Mouse (Mus musculus) forebrain, embryonic 14.5 days (tissue): ENCODE measurements around the gene Uqcr11. TPM values are rescaled to one million over a fixed set of nuclear protein-coding genes. Genes with fewer than 3 reads are reported as not detected.

Experiments
- ATAC-seq: fragments of 200-750 bp; cut with Nextera tagmentation; 2 replicates; pipeline ENCODE4 v1.8.0; 2017; ENCODE audit warnings: mild to moderate bottlenecking, moderate library complexity
- DNase-seq: peaks from one replicate; pipeline ENCODE4 v3.0.0-alpha.2; 2015; ENCODE audit warnings: low spot score
- H3K27ac ChIP-seq: fragments of 300-500 bp; sonication (generic); 2 replicates; pipeline ENCODE4 v1.5.1; 2014; ENCODE audit warnings: low read depth, mild to moderate bottlenecking, control low read depth, low read length, moderate library complexity
- H3K27me3 ChIP-seq: fragments of 300-500 bp; sonication (generic); replicated peaks from 2 replicates; pipeline ENCODE4 v1.6.1; 2014; ENCODE audit warnings: low read length, control low read depth, mixed read lengths; ENCODE audit not compliant: control insufficient read depth, insufficient read depth
- H3K36me3 ChIP-seq: fragments of 300-500 bp; sonication (generic); 2 replicates; pipeline ENCODE4 v1.6.1; 2014; ENCODE audit warnings: low read length, control low read depth; ENCODE audit not compliant: control insufficient read depth, insufficient read depth
- H3K4me1 ChIP-seq: fragments of 300-500 bp; sonication (generic); 2 replicates; pipeline ENCODE4 v1.6.1; 2014; ENCODE audit warnings: antibody characterized with exemption, low read length, control low read depth; ENCODE audit not compliant: control insufficient read depth, insufficient read depth
- H3K4me2 ChIP-seq: fragments of 300-500 bp; sonication (generic); 2 replicates; pipeline ENCODE4 v1.6.1; 2014; ENCODE audit warnings: mild to moderate bottlenecking, control low read depth, low read length
- H3K4me3 ChIP-seq: fragments of 300-500 bp; sonication (generic); 2 replicates; pipeline ENCODE4 v1.5.1; 2014; ENCODE audit warnings: low read depth, low read length, control low read depth
- H3K9ac ChIP-seq: fragments of 300-500 bp; sonication (generic); 2 replicates; pipeline ENCODE4 v1.6.1; 2014; ENCODE audit warnings: mild to moderate bottlenecking, low read length, control low read depth, moderate library complexity
- H3K9me3 ChIP-seq: fragments of 300-500 bp; sonication (generic); replicated peaks from 2 replicates; pipeline ENCODE4 v1.6.1; 2016; ENCODE audit warnings: low read length, control low read depth, mixed read lengths; ENCODE audit not compliant: control insufficient read depth
- WGBS: fragments of 180-500 bp; shearing (Covaris S2); extraction: QIAGEN DNeasy Blood & Tissue Kit; methylation state at CpG from one replicate; pipeline ENCODE4 v1.1.7; 2014; 5-methylcytosine and 5-hydroxymethylcytosine counted together
- polyA plus RNA-seq: library from polyadenylated mRNA; unstranded; fragments of >200 nt; fragmentation: Nextera tagmentation; extraction: Ambion mirVana; gene quantifications from 2 replicates; pipeline ENCODE4 v1.2.1, GENCODE M21; 2014

Gene Uqcr11
- polyA plus RNA-seq, 1 experiment from 2014 or later, result 893 TPM

DNA sequence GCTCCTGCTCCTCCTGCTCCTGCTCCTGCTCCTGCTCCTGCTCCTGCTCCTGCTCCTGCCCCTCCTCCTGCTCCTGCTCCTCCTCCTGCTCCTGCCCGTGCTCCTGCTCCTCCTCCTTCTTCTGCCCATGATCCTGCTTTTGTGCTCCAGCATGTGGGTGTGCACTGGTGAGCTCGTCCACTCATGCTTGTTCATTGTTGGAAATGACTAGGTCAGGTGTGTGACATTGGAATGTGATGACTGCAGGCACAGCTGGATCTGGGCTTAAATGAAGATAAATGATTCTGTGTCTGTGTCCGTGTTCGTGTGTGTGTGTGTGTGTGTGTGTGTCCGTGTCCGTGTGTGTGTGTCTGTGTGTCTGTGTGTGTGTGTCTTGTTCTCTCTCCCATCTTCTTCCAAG, 38.2 kb downstream of the Uqcr11 start:
- ATAC-seq (no peak), DNase-seq (no peak)
- no peak overlapping the region for H3K9ac ChIP-seq
- H3K4me3 ChIP-seq, result no peak overlapping the region
- whole genome bisulfite sequencing, result 89% methylated on average over 6 of the region's 6 CpGs
- H3K27me3 ChIP-seq, result no peaks in the 10 kb centered on the region
- H3K4me1 ChIP-seq, result peaks cover 8% of the 10 kb centered on the region; the same call in 1 of the 2 replicates
- H3K27ac ChIP-seq, result no peak overlapping the region
- no peaks in the 10 kb centered on the region for H3K36me3 ChIP-seq
- no peaks in the 10 kb centered on the region for H3K9me3 ChIP-seq
- no peak overlapping the region for H3K4me2 ChIP-seq

GRCm38 (mm10) chr10:80367954-80368353, 38.7 kb downstream of the Uqcr11 start:
- H3K9ac ChIP-seq, result no peak overlapping the region
- peaks cover 8% of the 10 kb centered on the region; the same call in 1 of the 2 replicates for H3K4me1 ChIP-seq
- H3K36me3 ChIP-seq, result no peaks in the 10 kb centered on the region
- DNase-seq, result no peak
- no peak overlapping the region for H3K27ac ChIP-seq
- no peaks in the 10 kb centered on the region for H3K9me3 ChIP-seq
- no peaks in the 10 kb centered on the region for H3K27me3 ChIP-seq
- ATAC-seq, result no peak
- 52% methylated on average over 5 of the region's 5 CpGs for WGBS
- H3K4me2 ChIP-seq, result no peak overlapping the region
- no peak overlapping the region for H3K4me3 ChIP-seq

DNA sequence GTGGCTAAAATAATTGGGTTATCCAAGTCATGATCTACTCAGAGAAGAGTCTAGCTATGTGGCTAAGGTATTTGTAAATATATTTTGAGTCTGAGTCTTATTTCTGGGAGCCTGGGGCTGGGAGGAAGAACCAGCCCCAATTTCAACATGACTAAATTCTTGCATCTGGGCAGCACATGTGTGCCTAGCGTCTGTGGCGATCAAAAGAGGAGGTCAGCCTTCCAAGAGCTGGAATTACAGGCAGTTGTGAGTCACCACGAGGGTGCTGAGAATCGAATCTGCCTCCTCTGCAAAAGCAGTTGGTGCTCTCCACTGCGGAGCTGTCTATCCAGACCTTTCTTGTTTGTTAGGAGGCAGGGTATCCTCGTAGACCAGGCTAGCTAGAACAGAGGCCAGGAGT, 40.9 kb downstream of the Uqcr11 start:
- Histone ChIP-seq H3K36me3 (no peaks in the 10 kb centered on the region), H3K4me3 (no peak overlapping the region), H3K4me1 (peaks cover 2% of the 10 kb centered on the region; the same call in 1 of the 2 replicates), H3K27ac (no peak overlapping the region), H3K9ac (no peak overlapping the region), H3K4me2 (no peak overlapping the region), H3K9me3 (no peaks in the 10 kb centered on the region), H3K27me3 (no peaks in the 10 kb centered on the region)
- WGBS, result 69% methylated on average over 6 of the region's 6 CpGs
- no peak for ATAC-seq
- DNase-seq, result no peak

- no peaks in the 10 kb centered on the region for H3K36me3 ChIP-seq
Observed at GRCm38 (mm10) chr10:80363734-80364133, 42.9 kb downstream of the Uqcr11 start.

DNA sequence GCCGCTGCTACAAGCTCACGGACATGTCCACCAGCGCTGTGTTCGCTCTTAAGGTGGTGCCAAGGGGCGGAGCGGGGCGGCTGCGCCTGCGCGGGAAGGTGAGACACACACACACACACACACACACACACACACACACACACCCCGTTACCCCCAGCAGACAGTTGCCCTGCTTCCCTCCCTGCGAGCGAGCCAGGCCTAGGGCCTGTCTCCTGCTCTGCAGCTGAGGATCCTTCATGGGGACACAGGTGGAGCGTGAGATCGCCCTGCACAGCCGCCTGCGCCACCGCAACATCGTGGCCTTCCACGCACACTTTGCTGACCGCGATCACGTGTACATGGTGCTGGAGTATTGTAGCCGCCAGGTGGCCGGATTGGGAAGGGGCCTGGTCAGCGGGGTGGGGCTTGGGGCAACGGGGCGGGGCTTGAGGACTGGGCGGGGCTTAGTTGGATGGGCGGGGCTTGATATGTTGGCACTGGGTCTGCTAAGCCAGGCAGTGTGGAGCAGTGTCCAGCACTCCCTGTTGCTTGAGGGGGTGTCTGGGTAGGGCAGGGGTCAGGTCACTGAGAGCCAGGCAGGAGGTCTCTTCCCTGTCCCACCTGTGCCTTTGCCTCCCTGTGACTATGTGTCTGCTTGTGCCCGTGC, 48.5 kb downstream of the Uqcr11 start:
- Histone ChIP-seq H3K4me3 (peak overlapping the region; percentile 15; the same call in 1 of the 2 replicates), H3K4me1 (no peaks in the 10 kb centered on the region), H3K9me3 (no peaks in the 10 kb centered on the region), H3K4me2 (peak overlapping the region; percentile 37), H3K36me3 (no peaks in the 10 kb centered on the region), H3K27me3 (peaks cover 57% of the 10 kb centered on the region), H3K27ac (no peak overlapping the region), H3K9ac (no peak overlapping the region)
- ATAC-seq, result peak; percentile 43
- WGBS, result 6% methylated on average over 31 of the region's 31 CpGs
- DNase-seq, result no peak

More at GRCm38 (mm10) chr10:80363734-80364133, 42.9 kb downstream of the Uqcr11 start:
- ATAC-seq (no peak), DNase-seq (no peak)
- WGBS, result 32% methylated on average over 6 of the region's 6 CpGs
- no peak overlapping the region for H3K9ac ChIP-seq
- H3K9me3 ChIP-seq, result no peaks in the 10 kb centered on the region
- H3K4me1 ChIP-seq, result peaks cover 2% of the 10 kb centered on the region; the same call in 1 of the 2 replicates
- no peak overlapping the region for H3K4me2 ChIP-seq
- H3K27me3 ChIP-seq, result peaks cover 4% of the 10 kb centered on the region; the same call in 1 of the 2 replicates
- H3K27ac ChIP-seq, result no peak overlapping the region
- H3K4me3 ChIP-seq, result no peak overlapping the region

DNA sequence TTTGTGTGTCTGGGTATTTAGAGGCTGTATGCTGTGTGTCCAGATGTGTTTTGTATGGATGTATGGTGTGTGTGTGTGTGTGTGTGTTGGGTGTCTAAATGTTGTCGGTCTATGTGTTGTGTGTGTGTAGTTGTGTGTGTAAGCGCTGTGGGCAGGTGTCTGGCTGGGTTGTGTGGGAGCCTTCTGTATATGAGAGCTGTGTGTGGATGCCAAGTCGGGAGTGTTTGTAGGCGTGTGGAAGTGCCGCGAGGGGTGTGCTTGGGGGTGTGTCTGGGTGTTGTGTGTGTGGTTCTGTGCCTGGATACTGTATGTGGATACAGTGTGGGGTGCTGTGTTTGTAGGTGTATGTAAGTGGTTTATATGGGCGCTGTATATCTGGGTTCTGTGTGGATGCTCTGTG, 49.3 kb downstream of the Uqcr11 start:
- no peak for ATAC-seq
- 41% methylated on average over 7 of the region's 7 CpGs for WGBS
- H3K9ac ChIP-seq, result no peak overlapping the region

GRCm38 (mm10) chr10:80356737-80357136, 49.9 kb downstream of the Uqcr11 start:
- Histone ChIP-seq H3K9ac (peak overlapping the region; percentile 2; the same call in 1 of the 2 replicates), H3K27me3 (peaks cover 67% of the 10 kb centered on the region), H3K4me2 (peak overlapping the region; percentile 51), H3K27ac (no peak overlapping the region), H3K4me1 (no peaks in the 10 kb centered on the region), H3K9me3 (no peaks in the 10 kb centered on the region), H3K36me3 (no peaks in the 10 kb centered on the region), H3K4me3 (peak overlapping the region; percentile 29)
- ATAC-seq (0 out of 2 replicates have a peak, but pooled peaks have one; percentile 11), DNase-seq (no peak)
- WGBS, result 1% methylated on average over 34 of the region's 34 CpGs

More for the DNA sequence above, 49.3 kb downstream of the Uqcr11 start:
- Histone ChIP-seq H3K36me3 (no peaks in the 10 kb centered on the region), H3K9me3 (no peaks in the 10 kb centered on the region), H3K4me2 (no peak overlapping the region), H3K4me1 (no peaks in the 10 kb centered on the region), H3K27me3 (peaks cover 61% of the 10 kb centered on the region), H3K4me3 (0 out of 2 replicates have a peak overlapping the region, but pooled peaks have one; percentile 29), H3K27ac (no peak overlapping the region)
- no peak for DNase-seq

GRCm38 (mm10) chr10:80356001-80356682, 50.5 kb downstream of the Uqcr11 start, which contains the start of gene Plk5:
TSS of gene Plk5 (plus strand) at chr10:80356459.
- Histone ChIP-seq H3K27me3 (peaks cover 69% of the 10 kb centered on the region), H3K27ac (no peak within 1 kb of the TSS), H3K4me3 (peak within 1 kb of the TSS; percentile 29), H3K36me3 (no peaks in the 10 kb centered on the region), H3K4me1 (no peaks in the 10 kb centered on the region), H3K9me3 (no peaks in the 10 kb centered on the region), H3K4me2 (peak within 1 kb of the TSS; percentile 51), H3K9ac (peak within 1 kb of the TSS; percentile 2; the same call in 1 of the 2 replicates)
- no peak for DNase-seq
- WGBS, result 1% methylated on average over 53 of the region's 53 CpGs
- no peak; the same call in 1 of the 2 replicates for ATAC-seq

- H3K4me2 ChIP-seq, result no peak overlapping the region
- no peaks in the 10 kb centered on the region for H3K36me3 ChIP-seq
- no peak for ATAC-seq
- no peaks in the 10 kb centered on the region for H3K4me1 ChIP-seq
- H3K9ac ChIP-seq, result no peak overlapping the region
- no peak for DNase-seq
- H3K27ac ChIP-seq, result no peak overlapping the region
- H3K27me3 ChIP-seq, result peaks cover 75% of the 10 kb centered on the region
- H3K4me3 ChIP-seq, result no peak overlapping the region
- 5% methylated on average over 8 of the region's 9 CpGs for WGBS
- H3K9me3 ChIP-seq, result no peaks in the 10 kb centered on the region
Observed at GRCm38 (mm10) chr10:80355431-80355830, 51.2 kb downstream of the Uqcr11 start.
